Mouse (Mus musculus): ENCODE measurements around the gene Slc2a10.

The Slc2a10 gene

GRCm38 (mm10) chr2:165503259-165504203, at the start of gene Slc2a10:
TSS of gene Slc2a10 (plus strand) at chr2:165503787.
- peak in 1 of 2 experiments; percentile 18 for DNase-seq

DNA sequence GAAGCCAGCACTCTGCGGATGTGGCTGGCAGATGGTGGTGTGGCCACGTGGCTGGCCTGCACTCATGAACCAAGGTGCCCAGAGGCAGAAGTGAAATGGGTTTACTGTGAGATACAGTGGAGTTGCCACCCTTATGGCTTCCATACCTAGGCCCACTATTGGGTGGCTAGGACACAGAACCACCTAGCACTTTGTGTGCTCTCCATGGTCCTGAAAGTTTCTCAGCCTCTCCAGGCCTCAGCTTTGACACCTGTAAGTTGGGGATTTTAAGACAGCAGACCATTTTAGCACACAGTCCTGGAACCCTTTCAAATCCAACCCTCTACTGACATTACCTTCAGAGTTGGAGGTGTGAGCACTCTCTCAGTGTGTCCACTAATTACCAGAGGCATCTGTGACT, 46.9 kb upstream of the Slc2a10 start:
- no peak for DNase-seq

DNA sequence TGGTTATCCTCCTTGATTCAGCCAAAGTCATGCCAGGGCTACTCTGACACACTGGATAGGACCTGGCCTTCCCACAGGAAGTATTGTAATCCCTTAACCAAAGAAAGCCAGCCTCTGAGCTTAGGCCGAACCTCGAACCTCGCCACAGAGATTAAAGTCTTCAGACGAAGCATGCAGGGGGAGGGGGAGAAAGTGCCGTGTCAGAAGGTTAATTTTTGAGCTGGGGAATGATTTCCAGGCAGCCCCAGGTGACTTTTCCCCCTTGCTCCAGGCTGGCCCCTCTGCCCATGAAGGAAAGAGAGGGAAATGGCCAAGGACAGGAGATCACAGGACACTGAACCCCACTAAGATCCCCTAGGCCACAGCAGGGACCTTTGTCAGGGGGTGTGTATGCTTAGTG, 45.4 kb upstream of the Slc2a10 start:
- DNase-seq, result peak; percentile 82 to 86

GRCm38 (mm10) chr2:165459663-165460062, 43.9 kb upstream of the Slc2a10 start:
- DNase-seq, result peak; percentile 94 to 95

GRCm38 (mm10) chr2:165467824-165468452, 35.6 kb upstream of the Slc2a10 start:
- DNase-seq, result peak; percentile 90 to 91

GRCm38 (mm10) chr2:165470167-165470566, 33.4 kb upstream of the Slc2a10 start:
- DNase-seq, result no peak

DNA sequence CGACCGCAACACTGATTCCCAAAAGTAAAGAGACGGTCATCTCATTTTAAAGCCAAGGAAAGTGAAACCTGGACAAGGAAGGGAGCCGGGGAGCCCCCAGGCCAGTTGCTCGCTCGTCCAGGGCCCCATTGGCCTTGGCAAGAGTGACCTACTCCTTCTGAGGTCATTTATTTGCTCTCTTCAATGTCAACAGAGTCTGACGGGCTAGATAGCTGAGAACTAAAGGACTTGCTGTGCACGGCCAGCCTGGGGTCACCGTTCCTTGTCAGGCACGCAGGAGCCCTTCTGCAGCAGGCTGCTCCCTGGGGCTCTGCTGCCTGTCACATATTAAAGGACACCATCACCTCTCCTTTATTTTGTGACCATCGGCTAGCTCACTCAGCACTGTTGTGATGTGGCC, 31.6 kb upstream of the Slc2a10 start:
- DNase-seq, result no peak

GRCm38 (mm10) chr2:165473003-165473402, 30.6 kb upstream of the Slc2a10 start, which contains the start of gene Slc13a3:
TSS of gene Slc13a3 (minus strand) at chr2:165473230.
- peak in 1 of 2 experiments; percentile 70 for DNase-seq

- DNase-seq, result no peak
These were observed 28.2 kb upstream of the Slc2a10 start for GRCm38 (mm10) chr2:165475412-165475811.

GRCm38 (mm10) chr2:165475850-165476249, 27.7 kb upstream of the Slc2a10 start:
- DNase-seq, result no peak

GRCm38 (mm10) chr2:165482003-165482402, 21.6 kb upstream of the Slc2a10 start:
- DNase-seq, result no peak

GRCm38 (mm10) chr2:165484152-165484551, 19.4 kb upstream of the Slc2a10 start:
- DNase-seq, result no peak

GRCm38 (mm10) chr2:165485826-165486225, 17.8 kb upstream of the Slc2a10 start:
- DNase-seq, result no peak

DNA sequence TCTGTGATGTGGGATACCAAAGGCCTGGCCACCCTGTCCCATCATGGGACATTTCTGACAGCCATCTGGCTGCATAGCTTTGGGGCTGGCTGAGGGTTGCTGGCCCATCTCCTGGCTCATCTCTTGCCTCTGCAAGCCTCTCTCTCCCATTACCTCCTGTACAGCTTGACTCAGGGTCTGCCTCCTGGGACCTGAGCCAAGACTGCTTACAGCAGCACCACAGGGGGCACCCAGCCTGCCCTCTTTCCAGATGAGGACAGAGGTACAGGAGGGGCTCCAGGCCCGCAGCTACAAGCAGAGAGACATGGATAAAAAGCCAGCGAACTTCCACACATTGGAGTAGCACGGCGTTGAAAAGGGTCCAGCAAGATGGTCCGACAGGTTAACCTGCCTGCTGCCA, 17.2 kb upstream of the Slc2a10 start:
- no peak for DNase-seq

- DNase-seq, result peak; percentile 36 to 61
These were observed 16.6 kb upstream of the Slc2a10 start for GRCm38 (mm10) chr2:165486881-165487535.

DNA sequence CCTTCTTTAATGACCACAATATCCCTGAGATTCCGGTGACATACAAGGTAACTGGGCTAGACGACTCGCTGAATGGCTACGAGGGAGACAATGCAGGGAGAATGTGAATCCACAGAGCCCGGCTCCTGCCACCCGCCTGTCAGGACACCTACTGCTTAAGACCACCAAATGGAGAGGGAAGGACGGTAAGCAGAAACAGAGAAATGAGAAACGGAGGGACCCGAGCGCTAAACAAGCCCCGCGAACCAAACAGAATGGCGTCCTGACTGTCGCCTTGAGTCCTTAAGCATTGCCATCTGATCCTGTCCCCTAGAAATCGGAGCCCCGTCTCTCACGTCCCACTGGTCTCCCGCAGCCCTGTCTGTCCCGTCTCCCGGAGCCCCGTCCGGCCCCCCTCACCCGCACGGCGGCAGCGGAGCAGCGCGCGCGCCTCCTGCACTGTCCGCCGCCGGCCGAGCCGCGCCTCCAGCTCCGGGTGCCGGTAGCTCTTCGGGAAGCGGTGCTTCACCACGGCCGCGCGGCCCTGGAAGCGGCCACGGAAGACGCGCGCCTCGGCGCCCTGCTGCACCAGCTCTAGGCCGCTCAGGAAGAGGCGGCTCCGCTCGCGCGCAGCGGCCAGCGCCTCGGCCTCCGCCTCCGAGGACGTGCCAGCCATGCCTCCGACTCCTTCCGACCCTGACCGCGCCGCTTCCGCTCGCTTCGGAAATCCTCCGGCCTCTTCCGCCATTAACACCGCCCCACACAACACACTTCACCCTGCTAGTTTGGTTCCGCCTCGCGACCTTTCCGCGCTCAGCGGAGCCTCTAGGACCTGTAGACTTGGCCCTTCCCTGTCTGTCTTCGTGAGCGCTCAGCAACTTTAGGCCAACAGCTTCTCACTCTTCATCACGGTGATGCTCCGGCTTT, 10.7 kb upstream of the Slc2a10 start, which contains the start of gene Trp53rka:
Trp53rka (minus strand) TSS at position 677 of the 906 bp plus-strand sequence.
- peak; percentile 76 to 83 for DNase-seq

DNA sequence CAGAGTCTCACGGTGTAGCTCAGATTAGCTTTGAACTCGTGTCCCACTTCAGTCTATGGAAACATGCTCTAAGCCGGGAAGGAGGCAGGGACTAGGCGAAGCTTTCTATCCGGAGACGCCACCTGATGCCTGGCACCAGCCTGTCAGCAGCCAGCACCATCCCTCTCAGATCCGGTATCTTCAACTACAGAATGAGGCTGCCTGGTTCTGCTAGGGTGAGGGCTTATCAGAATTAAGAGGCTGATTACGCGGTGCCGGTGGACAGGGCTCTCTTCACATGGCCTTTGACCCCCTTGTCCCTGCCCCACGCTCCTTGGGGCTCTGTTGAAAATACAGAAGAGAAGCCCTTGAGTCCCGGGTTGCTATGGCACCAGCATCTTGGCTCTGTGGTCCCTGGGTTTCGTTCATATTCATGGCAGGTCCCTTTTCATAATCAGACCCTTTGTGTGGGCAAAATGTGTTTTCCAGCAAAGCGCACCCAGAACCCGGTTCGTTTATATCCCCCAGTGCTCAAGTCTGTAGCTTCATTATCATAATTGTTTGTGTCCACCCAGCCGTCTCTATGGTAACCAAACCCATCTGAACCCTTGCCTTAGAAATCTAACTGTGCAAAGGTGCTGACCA, 9.9 kb upstream of the Slc2a10 start:
- no peak for DNase-seq

GRCm38 (mm10) chr2:165494495-165494894, 9.1 kb upstream of the Slc2a10 start:
- DNase-seq, result no peak

DNA sequence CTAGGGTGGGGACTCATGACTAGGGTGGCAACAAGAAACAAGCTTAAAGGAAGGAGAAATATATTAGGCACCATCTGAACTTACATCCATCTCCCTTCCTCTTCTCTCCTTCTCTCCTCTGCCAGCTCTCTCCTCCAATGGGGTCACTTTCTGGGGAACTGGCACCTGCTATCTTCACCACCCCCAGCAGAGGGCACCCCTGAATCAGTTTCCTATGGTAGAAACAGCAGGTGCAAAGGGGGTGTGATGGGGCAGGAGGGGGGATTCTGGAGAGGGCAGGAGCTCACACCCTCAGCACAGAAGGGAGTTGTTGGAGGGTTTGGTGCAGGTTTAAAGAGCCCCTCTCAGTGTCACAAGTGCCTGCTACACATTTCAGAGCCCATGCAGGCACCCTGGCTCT, 7.3 kb upstream of the Slc2a10 start:
- DNase-seq, result peak in 1 of 2 experiments; percentile 64

DNA sequence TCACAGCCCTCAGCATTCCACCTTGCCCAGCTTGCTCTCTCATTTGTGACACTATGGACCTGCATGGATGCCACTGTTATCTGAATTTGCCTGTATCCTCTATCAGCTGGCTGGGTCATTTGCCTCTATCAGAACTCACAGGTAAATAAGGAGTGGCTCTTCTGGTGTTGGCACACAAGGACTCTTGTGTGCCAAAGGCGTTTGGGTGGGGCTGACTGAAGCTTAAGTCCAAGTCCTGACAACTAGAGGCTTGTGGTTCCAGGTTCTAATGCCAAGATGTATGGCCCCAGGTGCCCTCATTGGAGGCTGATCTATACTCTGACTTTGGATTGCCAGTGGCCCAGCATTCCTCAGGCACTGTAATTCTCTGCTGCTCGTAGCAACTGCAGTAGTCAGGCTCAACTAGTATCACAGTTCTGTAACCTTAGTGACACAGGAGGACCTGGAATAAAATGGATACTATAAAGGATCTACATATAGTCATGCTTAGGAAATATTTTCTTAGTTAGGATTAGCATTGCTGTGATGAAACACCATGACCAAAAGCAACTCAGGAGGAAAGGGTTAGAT, 5.8 kb upstream of the Slc2a10 start:
- DNase-seq, result no peak

GRCm38 (mm10) chr2:165498816-165499215, 4.8 kb upstream of the Slc2a10 start:
- DNase-seq, result no peak
